Mouse (Mus musculus): ENCODE results near the gene Epb41l4b.

DNA sequence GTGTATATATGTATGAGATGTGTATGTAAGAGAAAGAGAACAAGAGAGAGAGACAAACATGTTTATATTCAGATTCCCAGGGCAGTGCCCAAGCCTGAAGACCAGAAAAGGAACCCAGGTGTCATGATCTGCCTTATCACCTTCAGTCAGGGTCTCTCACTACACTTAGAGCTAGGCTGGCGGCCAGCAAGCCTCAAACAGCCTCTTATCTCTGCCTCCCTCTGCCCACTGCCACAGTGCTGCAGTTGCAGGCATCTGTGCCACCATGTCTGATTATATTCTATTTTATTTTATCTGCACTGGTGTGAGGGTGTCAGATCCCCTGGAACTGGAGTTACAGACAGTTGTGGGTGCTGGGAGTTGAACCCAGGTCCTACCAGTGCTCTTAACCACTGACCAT, 25.0 kb upstream of the Epb41l4b start:
- TF ChIP-seq CTCF (IDR thresholded peaks at IDR 0.05; ENCODE audit: borderline replicate concordance, extremely low read depth, insufficient read depth, insufficient read length) (no peak), POLR2A (IDR thresholded peaks at IDR 0.05; ENCODE audit: borderline replicate concordance, extremely low read depth, insufficient read depth, insufficient read length, poor library complexity, severe bottlenecking) (no peak)

All from brain, embryonic 14.5 days (tissue).